Mouse (Mus musculus): Measurements from ENCODE around the gene Larp1b.

DNA sequence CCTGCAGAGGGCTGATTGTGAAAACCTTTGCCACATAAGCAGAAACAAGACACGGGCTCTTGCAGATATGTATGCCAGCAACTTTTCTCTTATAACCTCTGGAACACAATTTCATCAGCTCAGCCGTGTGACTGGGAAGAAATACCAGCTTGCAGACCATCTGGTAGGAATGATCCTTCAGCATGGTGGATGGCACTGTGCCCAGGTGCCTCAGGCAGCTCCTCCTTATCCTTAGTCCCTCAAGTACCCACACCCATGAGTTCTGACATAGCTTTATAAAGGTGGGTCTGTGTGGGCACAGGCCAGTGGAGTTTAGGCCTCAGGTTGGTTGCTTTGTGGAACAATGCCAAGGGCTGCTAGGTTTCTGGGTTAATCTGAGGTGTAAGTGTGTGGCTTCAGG, 108.8 kb downstream of the Larp1b start:
- TF ChIP-seq CTCF (IDR thresholded peaks at IDR 0.05; ENCODE audit: control insufficient read depth, insufficient read depth, insufficient read length): no peak
- no peak for TF ChIP-seq MYOD1 (IDR thresholded peaks at IDR 0.05; ENCODE audit: control insufficient read depth, insufficient read length, low read depth)
- no peak for TF ChIP-seq USF1 (IDR thresholded peaks at IDR 0.05; ENCODE audit: low read depth)
- no peak for TF ChIP-seq CEBPB (IDR thresholded peaks at IDR 0.05; ENCODE audit: low read depth)
- TF ChIP-seq MAX (IDR thresholded peaks at IDR 0.05): no peak
- TF ChIP-seq MYOG (IDR thresholded peaks at IDR 0.05; ENCODE audit: control insufficient read depth, extremely low read depth, insufficient read length): no peak
- TF ChIP-seq FOSL1 (IDR thresholded peaks at IDR 0.05; ENCODE audit: insufficient read depth, low read length, poor library complexity, severe bottlenecking): no peak

Data from C2C12 (cell line).